8 mouse cellular contexts compared by ENCODE assay signal in the genomic region with DNA sequence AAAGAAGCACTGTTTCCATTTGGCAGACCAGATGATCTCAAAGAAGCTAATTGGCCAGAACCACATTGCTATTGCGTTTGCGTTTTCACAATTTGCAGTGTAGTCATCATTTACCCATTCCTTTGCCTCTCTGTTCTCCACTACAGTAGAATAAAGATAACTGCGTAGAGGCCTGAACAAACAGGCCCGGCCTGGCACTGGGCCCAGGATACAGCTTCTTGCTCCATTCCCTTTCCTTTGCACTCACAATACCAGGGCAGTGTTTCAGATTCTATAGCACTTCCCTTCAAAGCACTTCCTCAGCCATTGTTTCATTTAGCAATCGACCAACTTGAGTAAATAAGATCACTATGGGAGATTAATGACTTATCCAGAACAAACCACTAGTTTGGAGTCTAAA. TPM values are rescaled to one million over a fixed set of nuclear protein-coding genes. Genes with fewer than 3 reads are reported as not detected.
A peak's percentile ranks its signal among the peaks of the same experiment; 100 is the strongest.
DNase-seq lines count a peak whose midpoint lies in the region.

No protein-coding gene starts in this region.

- peak; percentile 58 for DNase-seq in layer of hippocampus, adult 9-11 months
- no peak for DNase-seq in layer of hippocampus, postnatal 36 days
- peak; percentile 25 for DNase-seq in adrenal gland, adult 8-10 months
- DNase-seq in gastrocnemius, postnatal 10 days = peak; percentile 26
- peak; percentile 27 to 49 for DNase-seq in kidney, postnatal 25 days
- peak; percentile 26 for DNase-seq in testis, postnatal 14 days (ENCODE audit: low spot score)
- DNase-seq in frontal cortex, postnatal 14 days (ENCODE audit: low spot score in 2 of 2) = no peak
- no peak for DNase-seq in natural killer cell, adult 2 months (ENCODE audit: low spot score in 2 of 2)

RNA-seq across cellular contexts. Expression of gene Ucp3, which starts 41.7 kb away (rescaled TPM):
- 1 to 10 TPM; 1.3 to 2.5 TPM for total RNA-seq in layer of hippocampus, postnatal 36 days (2021)
- 10 to 100 TPM in 3 of 4 experiments, 1 to 10 TPM in 1; 6.3 to 17.8 (median 14.7) TPM for total RNA-seq in adrenal gland, adult 8-10 months (2022)
- 10 to 100 TPM; 77.1 to 79.5 TPM for total RNA-seq in gastrocnemius, postnatal 10 days (2021)

RNA-seq across cellular contexts. Expression of gene Ppme1, which starts 59.0 kb away (rescaled TPM):
- 100 to 1,000 TPM; 141 to 158 TPM for total RNA-seq in layer of hippocampus, postnatal 36 days (2021)
- total RNA-seq in adrenal gland, adult 8-10 months (2022) = 10 to 100 TPM; 55.4 to 65.8 (median 61.8) TPM
- 10 to 100 TPM; 32.0 to 40.2 TPM for total RNA-seq in gastrocnemius, postnatal 10 days (2021)

RNA-seq across cellular contexts. Expression of gene C2cd3, which starts 59.1 kb away (rescaled TPM):
- 10 to 100 TPM; 24.3 to 26.3 TPM for total RNA-seq in layer of hippocampus, postnatal 36 days (2021)
- total RNA-seq in adrenal gland, adult 8-10 months (2022) = 10 to 100 TPM; 19.7 to 29.1 (median 26.8) TPM
- 1 to 10 TPM; 6.3 to 9.2 TPM for total RNA-seq in gastrocnemius, postnatal 10 days (2021)

Comparison
In these comparisons a context has a peak if more than half of its experiments do, and no peak if none do; other contexts are left out.
1. DNase-seq: peak in layer of hippocampus, adult 9-11 months (single experiment), adrenal gland, adult 8-10 months (single experiment), gastrocnemius, postnatal 10 days (single experiment), kidney, postnatal 25 days (2 of 2) and testis, postnatal 14 days (single experiment); none in layer of hippocampus, postnatal 36 days (0 of 2), frontal cortex, postnatal 14 days (0 of 2) and natural killer cell, adult 2 months (0 of 2).
2. RNA of gene Ucp3, which starts 41.7 kb away (total RNA-seq): 77.1 to 79.5 TPM in gastrocnemius, postnatal 10 days; 6.3 to 17.8 TPM in adrenal gland, adult 8-10 months and 1.3 to 2.5 TPM in layer of hippocampus, postnatal 36 days; every median in the first group is over 4 times any median in the second.